Mouse (Mus musculus): ENCODE results near the gene Faap100.

- no peak for TF ChIP-seq CTCF (IDR thresholded peaks at IDR 0.05; ENCODE audit: control insufficient read depth, insufficient read depth, insufficient replicate concordance, low read depth, low read length)
- TF ChIP-seq POLR2A (IDR thresholded peaks at IDR 0.05; ENCODE audit: control insufficient read depth, low read depth, low read length) = no peak
Measured at GRCm38 (mm10) chr11:120404814-120405213, 26.2 kb upstream of the Faap100 start.

Data from testis, adult 2 months (tissue).